Mouse (Mus musculus): ENCODE measurements around the gene Tbc1d20. TPM values are rescaled to one million over a fixed set of nuclear protein-coding genes. Genes with fewer than 3 reads are reported as not detected.
"Not testable (repeated sequence)": the region's sequence is repeated elsewhere in the genome, so short reads cannot be mapped to it uniquely, and the experiment has no call there.

Tbc1d20 gene
- total RNA-seq (2021), result 100 to 1,000 TPM; 134 to 144 TPM
- long read RNA-seq, experiment 1, transcript Tbc1d20-201 (8 exons, 3,386 nt), result major isoform, 20 of 65 reads
- long read RNA-seq, experiment 1, partial matches to known transcripts, result 38 of 65 reads
- long read RNA-seq, experiment 1, other reads (novel, unspliced or antisense), result 7 of 65 reads
- long read RNA-seq, experiment 2, transcript Tbc1d20-201 (8 exons, 3,386 nt), result major isoform, 50 of 79 reads
- long read RNA-seq, experiment 2, partial matches to known transcripts, result 20 of 79 reads
- long read RNA-seq, experiment 2, other reads (novel, unspliced or antisense), result 7 of 79 reads

GRCm38 (mm10) chr2:152293727-152294475, at the start of gene Tbc1d20:
Gene Tbc1d20 (plus strand): TSS chr2:152293828.
- DNase-seq, result peak; percentile 94

- DNase-seq, result no peak
These were observed 46.4 kb upstream of the Tbc1d20 start for GRCm38 (mm10) chr2:152247213-152247612.

GRCm38 (mm10) chr2:152250511-152250910, 43.1 kb upstream of the Tbc1d20 start:
- no peak for DNase-seq

DNA sequence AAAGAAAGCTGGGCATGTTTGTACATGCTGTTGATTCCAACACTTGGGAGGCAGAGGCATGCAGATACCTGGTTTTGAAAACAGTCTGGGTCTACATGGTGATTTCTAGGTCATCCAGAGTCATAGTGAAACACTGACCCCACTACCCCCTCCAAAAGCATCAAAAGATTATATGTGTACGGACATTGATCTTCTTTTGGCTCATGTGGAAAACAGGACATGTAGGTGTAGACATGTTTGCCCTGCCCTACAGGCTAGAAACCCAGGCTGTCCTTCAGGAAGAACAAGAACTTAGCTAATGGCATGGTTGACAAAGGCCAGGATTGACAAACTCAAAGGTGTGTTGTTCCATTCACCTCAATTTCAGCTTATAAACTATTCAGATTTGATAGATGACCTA, 33.9 kb upstream of the Tbc1d20 start:
- DNase-seq, result no peak

GRCm38 (mm10) chr2:152273639-152274038, 20.0 kb upstream of the Tbc1d20 start:
- no peak for DNase-seq

DNA sequence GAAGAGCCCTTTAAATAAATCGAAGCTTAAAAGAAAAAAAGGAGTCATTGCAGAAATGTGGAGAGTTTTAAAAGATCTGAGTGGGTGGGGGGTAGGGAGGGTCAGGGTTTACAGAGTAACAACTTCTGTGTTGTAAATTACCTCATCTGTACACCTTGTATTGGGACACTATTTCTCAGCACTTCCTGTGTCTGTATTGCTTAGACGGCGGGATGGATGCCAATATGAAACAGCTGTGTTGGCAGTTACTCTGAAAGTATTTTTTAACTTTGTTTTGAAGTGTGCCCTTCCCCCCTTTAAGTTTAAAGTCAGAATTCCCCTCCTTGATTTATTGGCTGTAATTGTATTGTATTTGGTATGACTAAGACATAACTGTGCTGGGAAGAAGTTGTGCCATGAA, 12.2 kb upstream of the Tbc1d20 start:
- DNase-seq, result no peak

DNA sequence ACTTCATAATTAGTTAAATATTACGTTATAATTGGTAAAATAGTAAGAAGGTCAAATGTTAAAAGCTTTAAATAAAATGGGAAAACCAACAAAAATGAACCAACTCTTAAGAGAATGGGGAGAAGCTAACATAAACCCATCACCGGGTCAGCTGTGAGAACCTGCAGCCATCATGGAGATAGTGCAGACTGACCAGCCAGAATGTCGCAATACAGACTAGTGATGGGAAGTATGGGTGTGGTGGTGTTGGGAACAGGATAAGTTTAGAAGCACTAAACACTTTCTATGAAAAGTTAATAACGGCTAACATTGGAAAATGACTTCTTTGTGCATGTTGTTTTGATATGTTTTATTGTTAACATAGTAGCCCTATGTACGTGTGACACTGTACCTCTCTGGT, 6.1 kb upstream of the Tbc1d20 start:
- DNase-seq, result no peak

DNA sequence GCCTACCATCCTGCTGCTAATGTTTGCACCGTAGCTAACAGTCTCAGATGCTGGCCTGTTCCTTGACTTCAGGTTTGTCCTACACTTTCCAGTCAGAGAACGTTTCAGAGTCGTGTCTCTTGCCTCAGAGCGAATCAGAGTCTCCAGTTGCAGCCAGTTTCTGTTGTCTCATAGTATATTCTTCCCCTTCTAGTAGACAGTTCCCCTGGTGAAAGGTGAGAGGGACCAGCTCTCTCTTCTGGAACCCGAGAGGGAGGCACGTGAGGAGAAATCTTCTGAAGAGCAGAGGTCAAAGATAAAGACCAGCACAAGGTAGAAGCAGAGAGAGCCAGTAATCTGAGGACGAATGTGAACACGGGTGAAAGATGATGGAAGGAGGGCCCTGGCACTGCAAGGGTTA, 5.6 kb upstream of the Tbc1d20 start:
- DNase-seq, result no peak

DNA sequence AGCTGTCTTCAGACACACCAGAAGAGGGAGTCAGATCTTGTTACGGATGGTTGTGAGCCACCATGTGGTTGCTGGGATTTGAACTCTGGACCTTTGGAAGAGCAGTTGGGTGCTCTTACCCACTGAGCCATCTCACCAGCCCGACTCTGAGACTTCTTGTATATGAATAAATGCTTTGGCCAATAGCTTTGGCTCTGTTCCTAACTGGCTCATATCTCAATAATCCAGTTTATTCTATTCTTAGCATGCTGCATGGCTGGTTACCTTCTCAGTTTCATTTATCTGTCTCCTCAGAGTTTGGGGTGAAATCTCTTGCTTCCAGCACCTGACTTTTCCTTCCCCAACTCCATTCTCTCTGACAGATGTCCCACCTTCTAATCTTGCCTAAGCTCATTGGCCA, 4.0 kb upstream of the Tbc1d20 start:
- not testable (repeated sequence) for DNase-seq

- no peak for DNase-seq
These were observed 1.2 kb upstream of the Tbc1d20 start for GRCm38 (mm10) chr2:152292475-152292874.

- no peak for DNase-seq
These were observed 375 bp upstream of the Tbc1d20 start for GRCm38 (mm10) chr2:152293179-152293726.

- DNase-seq, result peak; percentile 36
These were observed 913 bp downstream of the Tbc1d20 start for GRCm38 (mm10) chr2:152294541-152294940.

DNA sequence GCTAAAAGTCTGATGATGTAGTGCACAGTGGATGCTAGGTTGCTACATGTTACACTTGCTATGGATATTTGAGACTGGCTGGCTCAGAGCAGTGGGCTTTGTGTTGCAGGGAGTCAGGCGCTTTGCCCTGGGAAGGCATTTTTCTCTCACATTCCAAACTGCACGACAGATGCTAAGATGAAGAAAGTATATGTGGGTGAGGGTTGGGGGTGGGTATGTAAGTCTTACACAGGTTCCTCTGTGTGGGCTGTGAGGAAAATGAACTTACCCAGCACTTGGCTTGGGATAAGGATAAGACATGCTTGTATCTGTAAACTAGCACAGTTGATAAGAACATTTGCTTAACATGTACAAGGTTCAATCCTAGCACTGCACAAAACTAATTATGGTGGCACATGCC, 9.2 kb downstream of the Tbc1d20 start:
- no peak for DNase-seq

DNA sequence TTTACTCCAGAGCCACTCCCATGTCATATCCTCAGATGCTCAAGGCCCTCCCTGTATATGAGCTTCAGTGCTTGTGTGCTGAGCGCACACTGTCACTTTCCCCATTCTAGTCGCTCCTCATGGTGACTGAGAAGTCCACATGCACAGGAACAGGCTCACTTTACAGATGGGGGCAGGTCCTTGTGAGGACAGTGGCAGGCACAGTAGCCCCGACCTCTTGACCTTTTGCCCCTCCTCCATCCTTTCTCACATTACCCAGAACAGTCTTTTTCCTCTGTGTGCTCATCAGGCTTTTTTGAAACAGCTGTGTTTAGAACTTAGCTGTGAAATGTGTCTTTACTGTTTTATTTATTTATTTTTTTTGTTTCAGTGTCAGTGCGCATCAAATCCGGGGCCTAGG, 10.2 kb downstream of the Tbc1d20 start:
- DNase-seq, result no peak

GRCm38 (mm10) chr2:152305480-152305879, 11.9 kb downstream of the Tbc1d20 start:
- DNase-seq, result no peak

- no peak for DNase-seq
These were observed 13.6 kb downstream of the Tbc1d20 start for GRCm38 (mm10) chr2:152307186-152307585.

DNA sequence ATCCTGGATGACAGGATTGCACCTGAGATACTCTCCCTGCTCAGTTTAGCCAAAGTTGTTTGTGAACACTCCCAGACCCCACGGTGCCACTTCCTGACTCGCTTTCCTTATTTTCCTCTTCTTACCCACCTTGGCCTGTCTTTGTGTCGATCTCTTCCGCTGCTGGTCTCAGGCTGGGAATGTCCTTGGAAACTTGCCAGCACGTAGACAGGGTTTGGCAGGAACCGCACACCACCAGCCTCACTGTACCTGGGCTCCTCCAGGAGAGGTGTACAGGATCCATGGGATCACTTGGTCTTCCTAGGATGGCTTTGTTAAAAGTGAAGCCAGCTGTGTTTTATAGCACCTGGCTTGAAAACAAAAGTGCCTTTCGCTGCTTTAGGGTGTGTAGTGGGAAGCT, 19.4 kb downstream of the Tbc1d20 start:
- no peak for DNase-seq

- no peak for DNase-seq
These were observed 20.3 kb downstream of the Tbc1d20 start for GRCm38 (mm10) chr2:152313926-152314325.

- no peak for DNase-seq
These were observed 23.4 kb downstream of the Tbc1d20 start for GRCm38 (mm10) chr2:152317054-152317453.

DNA sequence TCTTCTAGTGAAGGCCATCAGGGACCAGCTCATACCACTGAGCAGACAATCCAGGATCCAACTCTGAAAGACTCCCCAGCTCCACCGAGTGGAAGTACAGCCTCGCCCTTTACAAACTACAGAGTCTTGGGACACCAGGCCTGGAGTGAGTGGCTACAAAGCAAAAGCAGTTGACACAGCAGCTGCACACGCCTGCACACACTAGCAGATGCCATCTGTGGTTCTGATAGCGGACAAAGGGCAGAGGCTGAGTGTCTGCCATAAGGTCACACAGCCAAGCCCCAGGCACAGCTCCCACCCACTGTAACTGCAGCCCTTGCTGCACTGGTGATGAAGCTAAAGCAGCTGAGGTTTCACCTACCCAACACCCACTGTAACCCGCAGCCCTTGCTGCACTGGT, 27.9 kb downstream of the Tbc1d20 start:
- no peak for DNase-seq

- no peak for DNase-seq
These were observed 28.6 kb downstream of the Tbc1d20 start for GRCm38 (mm10) chr2:152322198-152322597.

DNA sequence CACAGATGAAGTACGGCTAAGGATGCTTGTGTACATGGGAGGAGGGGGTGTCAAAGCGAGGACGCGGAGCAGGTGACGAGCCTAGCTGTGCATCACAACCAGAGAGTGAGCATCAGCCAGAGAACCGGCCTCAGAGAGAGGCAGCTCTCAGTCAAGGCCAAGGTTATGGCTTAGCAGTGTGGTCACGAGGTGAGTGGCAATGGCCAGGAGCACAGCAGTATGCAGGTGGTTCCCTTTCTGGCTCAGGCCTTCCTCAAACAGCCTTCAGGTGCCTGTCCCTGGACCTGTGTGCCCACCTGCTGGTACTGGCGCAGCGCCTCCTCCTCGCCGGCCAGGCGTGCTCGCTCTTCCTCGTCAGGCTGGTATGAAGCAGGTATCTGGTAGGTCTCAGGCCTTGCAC, 30.3 kb downstream of the Tbc1d20 start:
- DNase-seq, result peak; percentile 41

GRCm38 (mm10) chr2:152324842-152325241, 31.2 kb downstream of the Tbc1d20 start:
- DNase-seq, result no peak

GRCm38 (mm10) chr2:152326157-152326556, 32.5 kb downstream of the Tbc1d20 start:
- DNase-seq, result no peak

Data from adrenal gland, postnatal 10 days (tissue).